Mouse (Mus musculus): Measurements from ENCODE around the gene Slc7a6. TPM values are rescaled to one million over a fixed set of nuclear protein-coding genes. Genes with fewer than 3 reads are reported as not detected.

The Slc7a6 gene
- total RNA-seq, 2 experiments from 2014 or later: 12.2 to 13.8 TPM

Other genes starting within 250 kb of the Slc7a6 start
- under 1 TPM; 0.46 to 0.55 TPM for gene Ctrl, start 235.0 kb upstream of the Slc7a6 start, total RNA-seq (2021)
- gene Psmb10, start 230.4 kb upstream of the Slc7a6 start, total RNA-seq (2021): 10 to 100 TPM; 57.6 to 66.5 TPM
- 1 to 10 TPM; 1.0 to 1.3 TPM for gene Lcat, start 225.5 kb upstream of the Slc7a6 start, total RNA-seq (2021)
- gene Slc12a4, start 202.8 kb upstream of the Slc7a6 start, total RNA-seq (2021): 10 to 100 TPM; 50.8 to 52.0 TPM
- gene Dpep3, start 189.4 kb upstream of the Slc7a6 start, total RNA-seq (2021): not detected
- 1 to 10 TPM; 7.4 to 7.8 TPM for gene Dus2, start 177.5 kb upstream of the Slc7a6 start, total RNA-seq (2021)
- gene Dpep2nb, start 162.9 kb upstream of the Slc7a6 start, total RNA-seq (2021): not detected
- gene Ddx28, start 157.0 kb upstream of the Slc7a6 start, total RNA-seq (2021): 1 to 10 TPM; 9.5 to 9.9 TPM
- 10 to 100 TPM; 22.0 to 29.4 TPM for gene Nfatc3, start 110.0 kb upstream of the Slc7a6 start, total RNA-seq (2021)
- gene Esrp2, start 31.9 kb upstream of the Slc7a6 start, total RNA-seq (2021): 1 to 10 TPM in 1 of 2 experiments, under 1 TPM in 1; 0.45 to 1.0 TPM
- gene Pla2g15, start 18.5 kb upstream of the Slc7a6 start, total RNA-seq (2021): 1 to 10 TPM; 5.5 to 8.1 TPM
- 10 to 100 TPM; 11.4 TPM for gene Slc7a6os, start 42.1 kb downstream of the Slc7a6 start, total RNA-seq (2021)
- 10 to 100 TPM; 18.7 to 20.4 TPM for gene Prmt7, start 42.1 kb downstream of the Slc7a6 start, total RNA-seq (2021)
- gene Smpd3, start 169.1 kb downstream of the Slc7a6 start, total RNA-seq (2021): 1 to 10 TPM; 5.3 to 5.6 TPM
- 1 to 10 TPM; 4.1 to 4.3 TPM for gene Zfp90, start 246.5 kb downstream of the Slc7a6 start, total RNA-seq (2021)